Mouse (Mus musculus): Measurements from ENCODE around the gene Smim13.

DNA sequence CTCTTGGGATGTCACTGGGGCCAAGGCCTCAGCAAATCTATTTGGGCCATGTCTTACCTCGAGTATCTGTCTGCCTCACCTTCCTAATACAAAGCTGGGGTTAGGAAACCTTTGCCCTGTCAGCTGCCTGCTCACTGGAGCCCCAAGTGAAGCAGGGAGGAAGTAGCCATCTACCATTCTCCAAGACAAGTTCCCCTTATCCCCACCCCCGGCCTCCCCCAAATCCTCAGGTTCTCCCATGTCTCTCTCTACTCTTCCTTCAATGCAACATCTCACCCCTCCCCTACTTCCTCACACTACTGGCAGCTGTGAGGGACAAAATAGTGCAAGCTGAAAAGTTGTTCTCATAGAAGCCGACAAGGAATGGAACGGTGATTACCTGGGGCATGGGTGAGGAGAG lies 76.5 kb downstream of the Smim13 start:
- TF ChIP-seq CTCF (conservative IDR thresholded peaks at IDR 0.05; ENCODE audit: low read length) (no peak), NANOG (IDR thresholded peaks at IDR 0.05; ENCODE audit: borderline replicate concordance, low read length) (no peak), POU5F1 (IDR thresholded peaks at IDR 0.05; ENCODE audit: borderline replicate concordance, low read length) (no peak)
